Mouse (Mus musculus) embryo, embryonic 11.5 days (tissue): ENCODE results near the gene Fbxl17.

Experiments used
- DNase-seq: peaks from one replicate; pipeline ENCODE4 v3.0.0-alpha.2; 2012; ENCODE audit warnings: low read depth, low spot score

Gene Fbxl17

DNA sequence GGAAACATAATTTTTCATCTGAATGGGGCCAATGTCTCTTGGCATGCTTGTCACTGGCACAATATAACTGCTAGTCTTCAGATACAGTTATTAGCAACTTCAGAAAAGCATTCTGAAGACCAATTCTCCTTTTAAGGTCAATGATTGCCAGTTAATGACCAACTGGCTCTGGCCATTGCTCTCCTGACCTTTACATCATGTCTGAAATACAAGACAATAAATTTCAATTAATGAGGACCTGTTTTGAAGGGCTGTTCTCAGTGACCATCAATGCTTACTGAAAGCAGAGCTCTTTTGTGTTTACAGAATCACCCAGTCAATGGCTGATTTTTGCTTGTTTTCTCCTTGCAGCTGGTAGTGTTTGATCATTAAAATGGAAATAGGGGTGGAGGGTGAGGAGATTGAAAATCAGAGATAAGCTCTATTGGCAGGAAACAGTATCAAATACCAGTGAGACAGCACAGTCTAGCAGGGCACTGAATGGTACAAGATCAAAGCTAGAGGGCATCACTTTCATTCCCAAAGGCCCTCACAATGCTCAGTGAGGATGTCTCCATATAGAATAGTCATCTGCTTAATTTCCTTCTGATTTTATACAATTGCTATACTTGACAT is 95.9 kb downstream of the Fbxl17 start:
- no peak for DNase-seq

GRCm38 (mm10) chr17:63402741-63403681 is 96.8 kb downstream of the Fbxl17 start:
- DNase-seq: no peak

GRCm38 (mm10) chr17:63402170-63402569 is 97.6 kb downstream of the Fbxl17 start:
- DNase-seq: no peak

DNA sequence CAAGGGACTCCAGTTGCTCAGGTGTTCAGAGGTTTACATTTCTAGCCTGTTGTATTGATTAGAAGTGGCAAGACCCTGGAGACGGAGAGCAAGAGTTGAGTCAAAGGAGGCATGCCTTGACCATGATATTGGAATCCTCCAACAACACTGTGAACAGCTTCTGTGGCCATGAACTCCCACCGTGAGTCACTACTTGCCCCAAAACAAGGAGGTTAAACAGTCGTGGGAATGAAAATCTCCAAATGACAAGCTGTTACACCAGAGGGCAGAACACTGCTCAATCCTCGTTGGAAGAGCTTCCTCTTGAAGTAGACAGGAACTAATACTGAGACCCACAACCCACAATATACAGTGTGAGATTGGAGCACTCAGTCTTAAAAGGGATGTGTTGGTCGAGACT is 99.2 kb downstream of the Fbxl17 start:
- DNase-seq: no peak

GRCm38 (mm10) chr17:63399816-63400215 is 100.0 kb downstream of the Fbxl17 start:
- DNase-seq: no peak

DNA sequence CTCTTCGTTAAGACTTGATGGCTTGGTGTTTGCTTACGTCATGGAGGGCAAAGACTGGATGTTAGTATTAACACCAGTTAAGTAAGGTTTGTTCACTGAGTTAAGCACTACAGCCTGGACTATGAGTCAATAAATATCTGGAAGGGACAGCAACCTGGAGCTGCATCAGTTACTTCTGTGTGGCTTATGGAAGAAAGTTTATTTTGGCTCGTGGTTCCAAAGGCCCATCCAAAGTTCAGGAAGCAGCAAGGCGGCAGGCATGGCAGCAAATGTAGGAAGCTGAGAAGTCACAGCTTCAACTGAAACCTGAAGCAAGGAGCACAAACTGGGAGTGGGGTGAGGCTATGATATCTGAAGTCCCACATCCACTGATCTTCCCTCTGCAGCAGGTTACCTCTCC is 108.3 kb downstream of the Fbxl17 start:
- no peak for DNase-seq

GRCm38 (mm10) chr17:63390951-63391350 is 108.9 kb downstream of the Fbxl17 start:
- DNase-seq: no peak

- no peak for DNase-seq
Observed at GRCm38 (mm10) chr17:63370977-63371376, 128.8 kb downstream of the Fbxl17 start.

GRCm38 (mm10) chr17:63369631-63370310 is 130.0 kb downstream of the Fbxl17 start:
- DNase-seq: no peak

DNA sequence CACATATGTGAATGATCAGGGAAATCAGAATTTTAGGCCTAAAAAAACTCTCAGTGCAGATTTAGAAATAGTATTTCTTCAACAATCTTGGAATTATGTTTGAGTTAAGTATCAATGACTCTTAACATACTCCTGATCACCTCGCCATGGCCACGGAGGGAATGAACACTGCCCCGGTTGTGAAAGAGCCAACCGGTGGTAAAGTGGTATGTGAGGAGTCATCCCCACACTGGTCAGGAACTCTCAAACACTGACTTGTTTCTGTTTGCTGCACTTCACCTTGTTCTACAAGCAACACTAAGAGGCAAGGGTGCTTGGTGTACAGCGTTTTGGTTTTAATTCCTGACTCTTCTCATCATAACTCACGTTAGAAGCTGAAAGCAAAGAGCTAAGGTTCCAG is 132.3 kb downstream of the Fbxl17 start:
- no peak for DNase-seq

DNA sequence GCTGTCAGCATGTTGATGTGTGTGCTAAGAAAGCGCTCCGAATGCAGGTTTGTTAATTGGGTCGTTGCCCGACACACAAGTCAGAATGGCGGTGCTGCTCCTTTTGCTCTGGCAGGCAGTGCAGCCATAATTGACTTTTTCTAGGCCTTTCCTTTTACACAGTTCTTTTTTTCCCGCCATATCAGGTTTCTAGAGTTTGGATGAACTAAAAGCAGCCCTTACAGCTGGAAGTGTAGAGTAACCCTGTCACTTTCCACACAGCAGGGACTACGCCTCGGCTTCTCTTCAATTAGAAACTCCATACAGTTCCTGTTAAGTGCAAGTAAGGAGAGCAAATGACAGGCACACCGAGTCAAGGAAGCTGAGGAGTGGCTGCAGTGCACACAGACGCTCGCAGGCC is 133.8 kb downstream of the Fbxl17 start:
- DNase-seq: no peak

DNA sequence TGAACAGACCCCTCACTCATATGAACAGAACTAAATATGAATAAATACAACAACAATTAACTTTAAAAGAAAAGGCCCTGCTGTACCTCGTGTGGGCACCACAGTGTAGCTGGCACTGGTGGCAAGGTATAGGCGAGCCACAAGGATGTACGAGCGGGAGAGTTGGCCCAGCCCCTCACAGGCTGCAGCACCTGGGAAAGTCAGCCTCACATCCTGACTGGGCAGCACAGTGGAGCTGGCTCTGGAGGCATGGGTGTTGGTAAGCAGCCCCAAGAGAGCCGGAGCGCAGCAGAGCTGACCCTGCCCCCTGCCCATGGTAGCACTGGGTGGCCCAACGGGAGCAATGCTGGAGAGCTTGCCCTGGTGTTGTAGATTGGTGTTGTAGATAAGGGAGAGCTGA is 135.2 kb downstream of the Fbxl17 start:
- no peak for DNase-seq

- DNase-seq: no peak
Observed at GRCm38 (mm10) chr17:63362196-63362595, 137.6 kb downstream of the Fbxl17 start.

- DNase-seq: no peak
Observed at GRCm38 (mm10) chr17:63361679-63362078, 138.1 kb downstream of the Fbxl17 start.

GRCm38 (mm10) chr17:63358837-63359236 is 141.0 kb downstream of the Fbxl17 start:
- no peak for DNase-seq

DNA sequence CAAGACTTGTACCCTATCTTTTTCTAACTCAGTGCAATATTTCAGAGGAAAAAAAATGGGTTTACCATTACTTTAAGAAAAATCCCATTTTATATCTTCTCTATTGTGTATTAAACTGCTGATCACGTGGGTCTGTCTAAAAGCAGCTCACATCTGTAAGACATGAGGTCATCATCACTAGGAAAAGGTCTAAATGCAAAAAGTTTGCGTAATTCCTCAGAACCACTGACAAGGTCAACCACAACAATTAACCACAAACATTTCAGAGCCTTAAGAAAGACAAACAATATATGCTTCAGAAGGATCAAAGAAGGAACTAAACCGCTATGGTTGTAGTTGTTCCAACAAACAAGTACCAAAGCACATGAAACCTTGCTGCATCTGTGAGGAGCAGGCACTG is 143.6 kb downstream of the Fbxl17 start:
- no peak for DNase-seq

GRCm38 (mm10) chr17:63352634-63353195 is 147.1 kb downstream of the Fbxl17 start:
- DNase-seq: no peak

GRCm38 (mm10) chr17:63351682-63352081 is 148.1 kb downstream of the Fbxl17 start:
- DNase-seq: no peak

DNA sequence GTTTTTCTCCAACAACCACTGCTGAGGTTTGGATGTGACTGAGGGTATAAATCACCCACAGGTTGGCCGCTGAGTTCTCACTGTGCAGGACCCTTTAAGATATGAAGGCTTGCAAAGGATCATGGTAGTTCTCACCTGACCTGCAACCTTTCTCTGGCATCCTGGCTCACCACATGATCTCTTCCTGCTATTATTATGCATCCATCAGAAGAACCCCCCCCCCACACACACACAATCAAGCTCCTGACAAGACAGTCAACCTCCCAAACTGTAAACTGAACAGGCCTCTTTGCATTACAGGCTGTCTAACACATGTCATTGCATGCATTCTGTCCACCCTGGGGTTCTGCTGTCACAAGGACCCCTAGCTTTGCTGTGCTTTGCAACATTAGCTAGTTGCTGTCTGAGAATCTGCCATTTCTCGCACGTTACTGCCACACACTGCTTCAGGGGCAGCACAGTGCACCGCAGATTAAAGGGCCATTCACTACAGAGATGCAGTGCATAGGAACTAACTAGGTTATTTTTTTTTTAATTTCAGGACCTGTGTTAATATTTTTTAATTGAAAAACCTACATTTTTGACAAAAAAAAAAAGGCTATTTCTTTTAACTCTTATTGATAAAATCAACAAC is 148.8 kb downstream of the Fbxl17 start:
- DNase-seq: no peak

GRCm38 (mm10) chr17:63344101-63344500 is 155.7 kb downstream of the Fbxl17 start:
- no peak for DNase-seq

DNA sequence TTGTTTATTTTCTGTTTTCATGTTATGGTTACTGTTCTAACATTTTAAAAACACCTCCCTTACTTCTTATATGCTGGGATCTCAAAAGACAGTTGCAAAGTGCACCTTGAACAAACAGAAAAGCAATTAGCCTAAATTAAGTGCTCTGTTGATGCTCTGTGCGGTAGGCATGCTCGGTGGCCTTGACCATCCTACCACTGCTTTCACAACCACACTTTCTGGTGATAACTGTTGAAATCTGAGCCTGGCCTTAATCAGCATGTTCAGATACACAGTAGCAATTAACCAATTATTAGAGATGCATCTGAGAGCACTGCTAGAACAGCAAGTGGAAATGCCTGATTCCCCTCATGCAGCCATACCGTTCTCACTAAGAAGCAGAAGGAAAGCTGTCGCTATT is 156.7 kb downstream of the Fbxl17 start:
- DNase-seq: no peak

GRCm38 (mm10) chr17:63342440-63342839 is 157.4 kb downstream of the Fbxl17 start:
- no peak for DNase-seq
